Mouse (Mus musculus): Measurements from ENCODE around the gene Wdr24. TPM values are rescaled to one million over a fixed set of nuclear protein-coding genes. Genes with fewer than 3 reads are reported as not detected.

Gene Wdr24
- polyA plus RNA-seq, 1 experiment: 30.4 TPM

GRCm38 (mm10) chr17:25872676-25873075 is 49.2 kb downstream of the Wdr24 start:
- WGBS: 96% methylated on average over 3 of the region's 3 CpGs
- no peak for DNase-seq (ENCODE audit: low read depth, low spot score)

GRCm38 (mm10) chr17:25873405-25874147 is 50.1 kb downstream of the Wdr24 start:
- no peak for DNase-seq (ENCODE audit: low read depth, low spot score)
- 83% methylated on average over 11 of the region's 11 CpGs for WGBS

GRCm38 (mm10) chr17:25874148-25874720 is 50.8 kb downstream of the Wdr24 start:
- WGBS: 12% methylated on average over 14 of the region's 14 CpGs

GRCm38 (mm10) chr17:25874721-25875170 is 51.3 kb downstream of the Wdr24 start, which contains the start of gene Mettl26:
Gene Mettl26, plus strand, starts transcription at chr17:25875074.
- DNase-seq (ENCODE audit: low read depth, low spot score): peak; percentile 80

More at GRCm38 (mm10) chr17:25874148-25874720, 50.8 kb downstream of the Wdr24 start:
- no peak for DNase-seq (ENCODE audit: low read depth, low spot score)

GRCm38 (mm10) chr17:25875171-25876136 is 52.0 kb downstream of the Wdr24 start:
- WGBS: 1% methylated on average over 59 of the region's 59 CpGs
- peak; percentile 57 for DNase-seq (ENCODE audit: low read depth, low spot score)

More at GRCm38 (mm10) chr17:25874721-25875170, 51.3 kb downstream of the Wdr24 start, which contains the start of gene Mettl26:
- WGBS: under 1% methylated on average over 25 of the region's 25 CpGs

GRCm38 (mm10) chr17:25876347-25876915 is 53.0 kb downstream of the Wdr24 start:
- no peak for DNase-seq (ENCODE audit: low read depth, low spot score)
- WGBS: 46% methylated on average over 10 of the region's 10 CpGs

GRCm38 (mm10) chr17:25877025-25877424 is 53.6 kb downstream of the Wdr24 start:
- DNase-seq (ENCODE audit: low read depth, low spot score): no peak
- WGBS: 94% methylated on average over 3 of the region's 3 CpGs

GRCm38 (mm10) chr17:25877741-25878610 is 54.5 kb downstream of the Wdr24 start:
- no peak for DNase-seq (ENCODE audit: low read depth, low spot score)
- 90% methylated on average over 32 of the region's 32 CpGs for WGBS

Other genes with a start within 250 kb of the Wdr24 start
- gene Lmf1, start 244.5 kb upstream of the Wdr24 start, polyA plus RNA-seq (2012; rRNA removed): 14.0 and 14.2 TPM in 2 replicates
- 0.23 and 0.37 TPM in 2 replicates for gene Gng13, start 106.5 kb upstream of the Wdr24 start, polyA plus RNA-seq (2012; rRNA removed)
- gene Chtf18, start 96.2 kb upstream of the Wdr24 start, polyA plus RNA-seq (2012; rRNA removed): 18.4 and 20.4 TPM in 2 replicates
- 22.1 and 22.9 TPM in 2 replicates for gene Rpusd1, start 96.0 kb upstream of the Wdr24 start, polyA plus RNA-seq (2012; rRNA removed)
- 0.24 and 0.26 TPM in 2 replicates for gene Mslnl, start 87.6 kb upstream of the Wdr24 start, polyA plus RNA-seq (2012; rRNA removed)
- 4.8 and 8.4 TPM in 2 replicates for gene Msln, start 69.2 kb upstream of the Wdr24 start, polyA plus RNA-seq (2012; rRNA removed)
- gene Narfl, start 49.9 kb upstream of the Wdr24 start, polyA plus RNA-seq (2012; rRNA removed): 19.6 and 30.2 TPM in 2 replicates
- 24.0 and 26.6 TPM in 2 replicates for gene Haghl, start 38.0 kb upstream of the Wdr24 start, polyA plus RNA-seq (2012; rRNA removed)
- gene Ccdc78, start 37.0 kb upstream of the Wdr24 start, polyA plus RNA-seq (2012; rRNA removed): 0.04 TPM in 1 of 2 replicates, not detected in the other
- 91.8 and 108 TPM in 2 replicates for gene Fam173a, start 30.7 kb upstream of the Wdr24 start, polyA plus RNA-seq (2012; rRNA removed)
- gene AC134908.4, start 28.0 kb upstream of the Wdr24 start, polyA plus RNA-seq (2012; rRNA removed): 1.3 TPM in 1 of 2 replicates, not detected in the other
- 20.9 and 26.5 TPM in 2 replicates for gene Metrn, start 26.5 kb upstream of the Wdr24 start, polyA plus RNA-seq (2012; rRNA removed)
- 1.6 and 2.1 TPM in 2 replicates for gene Fbxl16, start 14.5 kb upstream of the Wdr24 start, polyA plus RNA-seq (2012; rRNA removed)
- 48.8 and 54.5 TPM in 2 replicates for gene Jmjd8, start 5.2 kb downstream of the Wdr24 start, polyA plus RNA-seq (2012; rRNA removed)
- gene Stub1, start 9.8 kb downstream of the Wdr24 start, polyA plus RNA-seq (2012; rRNA removed): 155 and 157 TPM in 2 replicates
- 4.1 and 4.6 TPM in 2 replicates for gene Rhbdl1, start 13.7 kb downstream of the Wdr24 start, polyA plus RNA-seq (2012; rRNA removed)
- gene Gm20683, start 18.1 kb downstream of the Wdr24 start, polyA plus RNA-seq (2012; rRNA removed): 22.2 and 32.3 TPM in 2 replicates
- 59.9 and 83.1 TPM in 2 replicates for gene Rhot2, start 21.2 kb downstream of the Wdr24 start, polyA plus RNA-seq (2012; rRNA removed)
- 18.6 and 19.8 TPM in 2 replicates for gene Wdr90, start 37.9 kb downstream of the Wdr24 start, polyA plus RNA-seq (2012; rRNA removed)
- 39.8 and 49.0 TPM in 2 replicates for gene Mcrip2, start 45.1 kb downstream of the Wdr24 start, polyA plus RNA-seq (2012; rRNA removed)
- 78.7 and 115 TPM in 2 replicates for gene Mettl26, start 51.4 kb downstream of the Wdr24 start, polyA plus RNA-seq (2012; rRNA removed)
- 0.78 and 1.0 TPM in 2 replicates for gene Wfikkn1, start 57.2 kb downstream of the Wdr24 start, polyA plus RNA-seq (2012; rRNA removed)
- 38.0 and 40.7 TPM in 2 replicates for gene Rab40c, start 96.1 kb downstream of the Wdr24 start, polyA plus RNA-seq (2012; rRNA removed)
- gene Pigq, start 121.3 kb downstream of the Wdr24 start, polyA plus RNA-seq (2012; rRNA removed): 73.7 and 90.3 TPM in 2 replicates
- not detected in 2 replicates for gene Nhlrc4, start 121.3 kb downstream of the Wdr24 start, polyA plus RNA-seq (2012; rRNA removed)
- gene A930017K11Rik, start 128.9 kb downstream of the Wdr24 start, polyA plus RNA-seq (2012; rRNA removed): not detected in 2 replicates
- gene Capn15, start 162.2 kb downstream of the Wdr24 start, polyA plus RNA-seq (2012; rRNA removed): 26.1 and 44.5 TPM in 2 replicates
- gene Rab11fip3, start 245.9 kb downstream of the Wdr24 start, polyA plus RNA-seq (2012; rRNA removed): 41.3 and 65.7 TPM in 2 replicates